Mouse (Mus musculus): ENCODE data around the gene Gm11237.
"Not testable (repeated sequence)": the region's sequence is repeated elsewhere in the genome, so short reads cannot be mapped to it uniquely, and the experiment has no call there.

DNA sequence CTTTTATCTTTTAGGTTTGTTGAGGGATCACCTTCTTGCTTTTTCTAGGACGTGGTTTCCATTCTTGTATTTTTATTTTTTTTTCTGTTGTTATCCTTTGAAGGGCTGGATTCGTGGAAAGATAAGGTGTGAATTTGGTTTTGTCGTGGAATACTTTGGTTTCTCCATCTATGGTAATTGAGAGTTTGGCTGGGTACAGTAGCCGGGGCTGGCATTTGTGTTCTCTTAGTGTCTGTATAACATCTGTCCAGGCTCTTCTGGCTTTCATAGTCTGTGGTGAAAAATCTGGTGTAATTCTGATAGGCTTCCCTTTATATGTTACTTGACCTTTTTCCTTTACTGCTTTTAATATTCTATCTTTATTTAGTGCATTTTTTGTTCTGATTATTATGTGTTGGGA is 39.1 kb downstream of the Gm11237 start:
- TF ChIP-seq CTCF (IDR thresholded peaks at IDR 0.05); POLR2A (IDR thresholded peaks at IDR 0.05; ENCODE audit: insufficient read depth, low read depth, low read length); EP300 (IDR thresholded peaks at IDR 0.05; ENCODE audit: insufficient read depth, low read depth, low read length): not testable (repeated sequence)

Data from heart, adult 2 months (tissue).